Mouse (Mus musculus): ENCODE measurements around the gene Fam102b. TPM values are rescaled to one million over a fixed set of nuclear protein-coding genes. Genes with fewer than 3 reads are reported as not detected.

Fam102b gene
- polyA plus RNA-seq, 1 experiment: 3.7 TPM

DNA sequence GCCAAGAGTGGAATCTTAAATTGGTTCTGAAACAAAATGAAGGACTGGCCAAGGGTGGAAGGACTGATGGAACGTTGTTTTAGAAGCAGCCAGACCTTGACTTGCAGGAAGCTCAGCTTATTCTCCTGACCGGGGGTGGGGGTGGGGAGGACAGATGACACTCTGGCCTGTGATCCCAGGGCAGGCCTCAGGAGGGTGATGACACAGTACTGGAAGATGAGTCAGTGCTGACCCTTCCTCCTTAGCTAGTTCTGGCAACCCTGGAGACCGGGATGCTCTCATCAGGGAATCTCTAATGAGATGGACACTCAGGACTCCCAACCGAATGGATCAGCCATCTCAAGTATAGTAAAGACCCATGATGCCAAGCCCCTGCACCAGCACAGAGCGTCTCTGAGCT, 21.6 kb downstream of the Fam102b start:
- 79% methylated on average over 5 of the region's 5 CpGs for WGBS
- Histone ChIP-seq H3K4me1 (ENCODE audit: control insufficient read depth, insufficient read depth, low read length) (no peaks in the 10 kb centered on the region; the same call in none of the 2 replicates), H3K4me3 (replicated peaks; ENCODE audit: control insufficient read depth, low read depth, low read length) (no peak overlapping the region), H3K27ac (ENCODE audit: control insufficient read depth, insufficient read depth, low read depth, low read length, poor library complexity) (no peak overlapping the region)
- TF ChIP-seq CTCF (IDR thresholded peaks at IDR 0.05; ENCODE audit: control insufficient read depth, insufficient read depth, low read length) (no peak), POLR2A (IDR thresholded peaks at IDR 0.05; ENCODE audit: borderline replicate concordance, control insufficient read depth, low read depth, low read length) (no peak)

DNA sequence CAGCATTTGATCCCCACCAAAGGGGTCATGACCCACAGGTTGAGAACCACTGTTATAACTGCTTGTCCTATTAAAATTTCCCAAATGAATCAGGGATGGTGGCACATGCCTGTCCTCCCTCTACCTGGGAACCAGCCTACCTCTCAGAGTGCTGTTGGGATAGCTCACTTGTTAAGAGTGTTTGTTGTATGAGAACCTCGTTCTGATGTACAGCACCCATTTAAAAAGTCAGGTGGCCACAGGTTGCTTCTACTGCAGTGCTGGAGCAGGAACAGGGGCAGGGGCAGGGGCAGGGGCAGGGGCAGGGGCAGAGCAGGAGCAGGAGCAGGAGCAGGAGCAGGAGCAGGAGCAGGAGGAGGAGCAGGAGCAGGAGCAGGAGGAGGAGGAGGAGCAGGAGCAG, 28.2 kb downstream of the Fam102b start:
- WGBS: 69% methylated on average over 1 of the region's 1 CpGs
- Histone ChIP-seq H3K4me1 (ENCODE audit: control insufficient read depth, insufficient read depth, low read length) (no peaks in the 10 kb centered on the region; the same call in none of the 2 replicates), H3K27ac (ENCODE audit: control insufficient read depth, insufficient read depth, low read depth, low read length, poor library complexity) (no peak overlapping the region), H3K4me3 (replicated peaks; ENCODE audit: control insufficient read depth, low read depth, low read length) (no peak overlapping the region)
- TF ChIP-seq CTCF (IDR thresholded peaks at IDR 0.05; ENCODE audit: control insufficient read depth, insufficient read depth, low read length) (no peak), POLR2A (IDR thresholded peaks at IDR 0.05; ENCODE audit: borderline replicate concordance, control insufficient read depth, low read depth, low read length) (no peak)

DNA sequence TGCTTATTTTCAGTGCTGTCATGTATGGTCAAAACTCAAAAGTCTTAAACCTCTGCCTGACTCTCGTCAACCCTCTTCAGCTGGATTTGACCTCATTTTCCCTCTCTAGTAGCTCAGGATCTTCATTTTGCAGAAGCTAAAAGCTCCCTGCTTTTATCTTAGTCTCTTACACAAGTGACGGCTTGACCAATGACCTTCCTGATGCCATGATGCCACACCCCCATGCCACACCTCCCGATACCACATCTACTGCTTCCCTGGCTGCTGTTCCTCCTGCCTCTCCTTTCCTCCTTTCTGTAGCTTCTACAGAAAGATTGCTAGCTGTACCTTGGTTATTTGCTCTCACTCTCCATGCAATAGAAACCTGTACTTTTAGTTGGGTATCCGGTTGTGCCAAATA, 29.6 kb downstream of the Fam102b start:
- WGBS: 21% methylated on average over 4 of the region's 4 CpGs
- Histone ChIP-seq H3K27ac (ENCODE audit: control insufficient read depth, insufficient read depth, low read depth, low read length, poor library complexity) (no peak overlapping the region), H3K4me1 (ENCODE audit: control insufficient read depth, insufficient read depth, low read length) (no peaks in the 10 kb centered on the region; the same call in 1 of the 2 replicates), H3K4me3 (replicated peaks; ENCODE audit: control insufficient read depth, low read depth, low read length) (no peak overlapping the region)
- no peak for TF ChIP-seq CTCF (IDR thresholded peaks at IDR 0.05; ENCODE audit: control insufficient read depth, insufficient read depth, low read length)

DNA sequence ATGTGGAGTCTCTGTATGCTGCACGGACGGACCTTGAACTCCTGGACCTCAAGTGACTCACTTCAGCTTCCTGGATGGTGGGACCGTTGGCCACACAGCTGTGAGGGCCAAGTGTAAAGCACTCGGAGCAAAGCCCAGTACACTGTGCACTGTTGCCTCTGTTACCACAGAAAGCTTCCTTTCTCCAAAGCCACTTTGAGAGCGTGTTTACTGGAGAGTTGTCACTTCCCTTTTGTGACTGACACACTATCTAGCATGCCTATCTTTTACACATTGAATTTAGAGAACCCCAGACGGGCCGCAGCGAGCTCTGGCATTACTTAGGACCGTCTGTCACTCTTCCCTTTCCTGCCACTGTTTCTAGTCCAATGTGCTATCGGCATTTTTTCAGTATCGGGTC, 30.1 kb downstream of the Fam102b start:
- TF ChIP-seq POLR2A (IDR thresholded peaks at IDR 0.05; ENCODE audit: borderline replicate concordance, control insufficient read depth, low read depth, low read length): no peak
- TF ChIP-seq CTCF (IDR thresholded peaks at IDR 0.05; ENCODE audit: control insufficient read depth, insufficient read depth, low read length): no peak
- WGBS: 2% methylated on average over 11 of the region's 11 CpGs
- no peak overlapping the region for H3K4me3 ChIP-seq (replicated peaks; ENCODE audit: control insufficient read depth, low read depth, low read length)
- H3K27ac ChIP-seq (ENCODE audit: control insufficient read depth, insufficient read depth, low read depth, low read length, poor library complexity): peak overlapping the region; percentile 16; the same call in 1 of the 2 replicates
- no peaks in the 10 kb centered on the region; the same call in 1 of the 2 replicates for H3K4me1 ChIP-seq (ENCODE audit: control insufficient read depth, insufficient read depth, low read length)

DNA sequence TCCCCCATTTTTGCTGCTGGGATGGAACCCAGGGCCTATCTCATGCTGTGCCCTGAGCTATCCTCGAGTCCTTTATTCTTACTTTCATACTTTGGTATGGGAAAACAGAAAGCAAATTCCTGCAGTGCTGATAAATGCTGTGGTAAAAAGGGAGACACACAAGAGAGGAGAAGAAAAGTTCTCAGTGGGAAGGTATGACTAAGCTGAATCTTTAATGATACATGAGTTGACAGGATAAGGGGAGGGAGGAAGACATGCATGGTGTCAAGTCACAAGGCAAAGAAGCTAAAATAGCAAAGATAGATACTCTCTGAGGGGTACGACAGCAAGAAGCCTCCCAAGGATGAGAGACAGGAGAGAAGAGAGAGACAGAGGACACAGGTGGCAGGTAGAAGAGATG, 32.0 kb downstream of the Fam102b start:
- Histone ChIP-seq H3K4me3 (replicated peaks; ENCODE audit: control insufficient read depth, low read depth, low read length) (no peak overlapping the region), H3K4me1 (ENCODE audit: control insufficient read depth, insufficient read depth, low read length) (no peaks in the 10 kb centered on the region; the same call in 1 of the 2 replicates), H3K27ac (ENCODE audit: control insufficient read depth, insufficient read depth, low read depth, low read length, poor library complexity) (no peak overlapping the region)
- TF ChIP-seq CTCF (IDR thresholded peaks at IDR 0.05; ENCODE audit: control insufficient read depth, insufficient read depth, low read length) (no peak), POLR2A (IDR thresholded peaks at IDR 0.05; ENCODE audit: borderline replicate concordance, control insufficient read depth, low read depth, low read length) (no peak)
- WGBS: 56% methylated on average over 2 of the region's 2 CpGs

DNA sequence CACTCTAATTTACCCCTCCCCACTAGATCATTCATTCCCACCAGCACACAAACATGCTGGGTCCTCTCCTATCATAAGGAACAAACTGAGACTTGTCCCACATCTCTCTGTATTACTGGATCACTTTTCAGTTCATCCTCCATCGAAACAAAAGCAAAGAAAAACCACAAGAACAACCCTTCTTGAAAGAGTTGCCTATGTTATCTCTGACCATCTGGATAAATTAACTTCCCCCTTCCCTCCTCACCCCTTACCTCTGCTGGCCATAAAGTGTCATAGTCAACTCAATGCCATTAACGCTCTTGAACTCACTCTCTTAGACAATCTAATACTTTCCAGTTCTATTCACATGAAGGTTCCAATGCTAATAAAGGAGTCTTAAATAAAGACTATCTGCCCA, 32.9 kb downstream of the Fam102b start:
- WGBS: 36% methylated on average over 2 of the region's 2 CpGs
- no peak overlapping the region for H3K27ac ChIP-seq (ENCODE audit: control insufficient read depth, insufficient read depth, low read depth, low read length, poor library complexity)
- no peaks in the 10 kb centered on the region; the same call in 1 of the 2 replicates for H3K4me1 ChIP-seq (ENCODE audit: control insufficient read depth, insufficient read depth, low read length)
- TF ChIP-seq CTCF (IDR thresholded peaks at IDR 0.05; ENCODE audit: control insufficient read depth, insufficient read depth, low read length) (no peak), POLR2A (IDR thresholded peaks at IDR 0.05; ENCODE audit: borderline replicate concordance, control insufficient read depth, low read depth, low read length) (no peak)
- no peak overlapping the region for H3K4me3 ChIP-seq (replicated peaks; ENCODE audit: control insufficient read depth, low read depth, low read length)

DNA sequence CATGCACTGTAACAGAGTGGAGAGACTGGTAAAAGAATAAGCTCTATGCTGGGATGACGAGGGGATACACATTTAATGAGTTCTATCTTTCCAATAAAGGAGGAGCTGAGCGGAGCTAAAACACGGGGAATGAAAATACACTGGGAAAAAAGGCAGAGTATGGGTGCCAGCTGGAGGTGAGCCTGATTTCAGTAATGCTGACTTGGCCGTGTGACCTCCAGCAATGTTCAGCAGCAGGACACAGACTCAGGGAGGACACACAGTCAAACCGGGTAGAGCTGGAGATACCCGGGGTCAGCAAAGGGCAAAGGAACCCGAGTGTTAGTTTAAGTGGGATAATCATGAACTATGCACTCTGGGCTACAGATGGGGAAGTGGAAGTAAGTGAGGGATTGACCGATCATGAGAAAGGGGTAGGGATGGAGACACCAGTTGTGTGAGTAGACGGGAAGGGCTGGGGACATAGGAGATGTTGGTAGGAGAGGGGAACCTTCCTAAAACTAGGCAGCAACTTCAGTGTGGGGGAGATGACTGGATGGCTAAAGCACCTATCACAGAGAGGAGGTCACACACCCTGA, 37.3 kb downstream of the Fam102b start:
- Histone ChIP-seq H3K4me1 (ENCODE audit: control insufficient read depth, insufficient read depth, low read length) (no peaks in the 10 kb centered on the region; the same call in 1 of the 2 replicates), H3K4me3 (replicated peaks; ENCODE audit: control insufficient read depth, low read depth, low read length) (no peak overlapping the region), H3K27ac (ENCODE audit: control insufficient read depth, insufficient read depth, low read depth, low read length, poor library complexity) (no peak overlapping the region)
- TF ChIP-seq CTCF (IDR thresholded peaks at IDR 0.05; ENCODE audit: control insufficient read depth, insufficient read depth, low read length): no peak
- TF ChIP-seq POLR2A (IDR thresholded peaks at IDR 0.05; ENCODE audit: borderline replicate concordance, control insufficient read depth, low read depth, low read length): no peak
- 80% methylated on average over 9 of the region's 9 CpGs for WGBS

DNA sequence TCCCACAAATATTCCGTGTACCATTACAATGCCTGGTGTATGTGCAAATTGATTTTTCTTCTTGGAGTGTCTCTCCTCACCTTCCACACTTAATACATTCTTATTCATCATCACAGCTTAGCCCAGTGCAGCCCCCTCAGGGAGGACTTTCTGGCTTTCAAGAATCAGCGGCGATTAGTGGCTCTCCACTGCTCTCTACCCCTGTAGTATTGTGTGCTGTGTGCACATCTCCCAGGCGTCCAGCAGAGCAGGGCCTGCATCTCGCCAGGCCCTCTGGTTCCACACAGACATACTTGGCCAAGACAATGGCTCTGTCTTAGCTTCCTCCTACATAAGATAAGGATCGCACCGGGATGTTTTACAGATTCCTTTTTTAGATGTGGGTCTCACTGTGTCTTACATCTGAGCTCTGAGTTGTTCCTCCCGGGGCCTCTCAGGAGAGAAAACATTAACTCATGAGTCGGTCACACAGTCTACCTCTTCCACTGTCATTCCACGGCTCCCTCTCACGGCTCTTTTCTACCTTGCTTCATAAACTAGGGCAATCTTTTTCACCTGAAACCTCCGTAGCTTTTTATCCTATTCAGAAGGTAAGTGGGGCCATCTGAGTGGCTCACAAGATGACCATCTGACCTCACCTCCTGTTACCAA, 40.3 kb downstream of the Fam102b start:
- H3K4me1 ChIP-seq (ENCODE audit: control insufficient read depth, insufficient read depth, low read length): no peaks in the 10 kb centered on the region; the same call in 1 of the 2 replicates
- WGBS: 81% methylated on average over 12 of the region's 12 CpGs

More for the DNA sequence above, 40.3 kb downstream of the Fam102b start:
- no peak for TF ChIP-seq CTCF (IDR thresholded peaks at IDR 0.05; ENCODE audit: control insufficient read depth, insufficient read depth, low read length)
- TF ChIP-seq POLR2A (IDR thresholded peaks at IDR 0.05; ENCODE audit: borderline replicate concordance, control insufficient read depth, low read depth, low read length): no peak
- Histone ChIP-seq H3K4me3 (replicated peaks; ENCODE audit: control insufficient read depth, low read depth, low read length) (no peak overlapping the region), H3K27ac (ENCODE audit: control insufficient read depth, insufficient read depth, low read depth, low read length, poor library complexity) (no peak overlapping the region)
